Mouse (Mus musculus) lung, postnatal 10 days (tissue): ENCODE results near the gene Psmg1.
A peak's percentile ranks its signal among the peaks of the same experiment; 100 is the strongest.
"Not testable (repeated sequence)": the region's sequence is repeated elsewhere in the genome, so short reads cannot be mapped to it uniquely, and the experiment has no call there.

Experiments used
- DNase-seq: peaks from one replicate; pipeline ENCODE4 v3.0.0; 2021

Psmg1 gene

GRCm38 (mm10) chr16:95990462-95991121 is at the start of gene Psmg1:
TSS of gene Psmg1 (minus strand) at chr16:95990960.
- DNase-seq: peak; percentile 96

- no peak for DNase-seq
These were observed 48.8 kb upstream of the Psmg1 start for GRCm38 (mm10) chr16:96039538-96039937.

GRCm38 (mm10) chr16:96034473-96034872 is 43.7 kb upstream of the Psmg1 start:
- no peak for DNase-seq

GRCm38 (mm10) chr16:96032368-96033043 is 41.7 kb upstream of the Psmg1 start:
- no peak for DNase-seq

GRCm38 (mm10) chr16:96030476-96031102 is 39.8 kb upstream of the Psmg1 start:
- DNase-seq: peak; percentile 23

GRCm38 (mm10) chr16:96026256-96026655 is 35.5 kb upstream of the Psmg1 start:
- DNase-seq: no peak

GRCm38 (mm10) chr16:96025244-96025643 is 34.5 kb upstream of the Psmg1 start:
- DNase-seq: no peak

- DNase-seq: no peak
These were observed 30.3 kb upstream of the Psmg1 start for GRCm38 (mm10) chr16:96021045-96021444.

GRCm38 (mm10) chr16:96009124-96009523 is 18.4 kb upstream of the Psmg1 start:
- not testable (repeated sequence) for DNase-seq

GRCm38 (mm10) chr16:96004278-96004677 is 13.5 kb upstream of the Psmg1 start:
- not testable (repeated sequence) for DNase-seq

DNA sequence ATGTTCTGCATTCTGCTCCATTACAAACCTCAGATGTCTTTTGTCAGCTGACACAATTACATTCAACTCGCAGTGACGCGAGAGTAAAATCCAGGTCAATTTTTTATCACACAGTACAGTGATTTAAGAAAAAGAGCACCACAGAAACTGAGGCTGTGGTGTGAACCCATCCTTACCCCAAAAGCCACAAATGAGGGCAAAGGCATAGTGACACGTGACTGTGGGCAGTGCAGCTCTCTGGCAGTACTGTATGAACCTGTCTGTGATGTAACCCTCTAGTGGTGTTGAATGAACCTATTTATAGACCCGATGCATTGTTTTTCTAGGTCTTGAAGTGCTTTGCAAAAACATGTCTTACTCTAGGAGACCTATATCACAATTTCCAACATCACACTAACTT is 8.5 kb upstream of the Psmg1 start:
- DNase-seq: no peak

- no peak for DNase-seq
These were observed 5.4 kb upstream of the Psmg1 start for GRCm38 (mm10) chr16:95996156-95996555.

GRCm38 (mm10) chr16:95994576-95994975 is 3.8 kb upstream of the Psmg1 start:
- not testable (repeated sequence) for DNase-seq

GRCm38 (mm10) chr16:95992596-95992995 is 1.8 kb upstream of the Psmg1 start:
- no peak for DNase-seq

DNA sequence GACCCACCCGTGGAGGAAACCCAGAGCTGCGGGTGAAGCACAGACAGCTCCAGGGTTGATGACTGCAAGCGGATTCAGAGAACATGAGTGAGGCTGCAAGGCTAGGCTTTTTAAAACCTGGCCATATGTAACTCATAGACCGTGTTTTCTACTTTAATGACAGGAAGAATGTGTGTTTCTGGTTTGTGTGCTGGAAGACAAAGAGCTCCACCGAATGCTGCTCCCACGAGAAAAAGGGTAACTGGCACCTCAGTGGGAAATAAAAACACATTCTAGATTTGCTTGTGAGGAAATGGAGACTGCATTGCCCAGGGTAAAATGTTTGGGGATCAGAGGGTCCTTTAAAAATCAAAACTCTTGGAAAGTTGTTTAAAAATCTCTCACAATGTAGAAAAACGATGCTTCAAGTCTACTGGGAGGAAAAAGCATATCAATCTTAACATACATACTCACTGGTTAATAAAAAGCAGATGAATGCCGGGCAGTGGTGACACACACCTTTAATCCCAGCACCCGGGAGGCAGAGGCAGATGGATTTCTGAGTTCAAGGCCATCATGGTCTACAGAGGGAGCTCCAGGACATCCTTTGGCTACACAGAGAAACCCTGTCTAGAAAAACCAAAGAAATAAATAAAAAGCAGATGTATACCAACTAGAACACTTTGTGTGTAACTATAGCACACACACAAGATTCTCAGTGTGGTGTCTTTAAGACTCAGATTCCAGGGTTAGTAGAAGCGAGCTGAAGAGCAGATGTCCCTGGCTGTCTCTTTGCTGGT is 551 bp upstream of the Psmg1 start:
- DNase-seq: no peak

DNA sequence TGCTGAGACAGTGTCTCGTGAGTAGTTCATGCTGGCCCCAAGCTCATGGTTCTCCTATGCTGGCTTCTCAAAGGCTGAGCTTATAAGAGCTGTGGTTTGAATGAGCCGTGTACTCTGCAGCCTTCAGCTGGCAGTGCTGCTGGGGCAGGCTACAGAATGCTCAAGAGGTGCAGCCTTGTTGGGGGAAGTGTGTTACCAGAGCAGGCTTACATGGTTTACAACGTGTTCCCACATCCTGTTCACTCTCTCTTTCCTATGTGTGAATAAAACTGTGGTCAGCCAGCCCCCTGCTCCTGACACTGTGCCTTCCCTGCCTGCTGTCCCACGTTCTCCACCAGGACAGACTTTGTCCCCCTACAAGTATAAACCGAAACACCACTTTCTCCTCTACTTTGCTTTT is 5.8 kb downstream of the Psmg1 start:
- DNase-seq: no peak

GRCm38 (mm10) chr16:95983601-95984000 is 7.2 kb downstream of the Psmg1 start:
- no peak for DNase-seq

DNA sequence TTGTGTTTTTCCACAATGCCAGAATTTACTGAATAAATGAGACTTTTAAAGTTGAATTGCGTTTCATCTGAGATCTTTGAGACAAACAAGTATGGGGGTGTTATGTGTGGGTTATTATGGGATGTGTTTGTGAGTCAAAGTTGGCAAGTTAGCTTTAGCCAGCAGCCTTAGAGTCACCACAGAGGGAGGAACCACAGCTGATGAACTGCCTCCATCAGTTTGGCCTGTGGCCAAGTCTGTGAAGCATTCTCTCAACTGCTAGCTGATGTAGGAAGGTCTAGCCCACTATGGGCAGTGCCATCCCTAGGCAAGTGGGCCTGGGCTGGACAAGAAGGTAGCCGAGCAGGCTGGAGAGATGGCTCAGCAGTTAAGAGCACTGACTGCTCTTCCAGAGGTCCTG is 19.9 kb downstream of the Psmg1 start:
- DNase-seq: no peak

- no peak for DNase-seq
These were observed 23.3 kb downstream of the Psmg1 start for GRCm38 (mm10) chr16:95967455-95967854.

GRCm38 (mm10) chr16:95964427-95965023 is 26.2 kb downstream of the Psmg1 start:
- peak; percentile 72 for DNase-seq

GRCm38 (mm10) chr16:95961484-95961883 is 29.3 kb downstream of the Psmg1 start:
- not testable (repeated sequence) for DNase-seq

GRCm38 (mm10) chr16:95960689-95961088 is 30.1 kb downstream of the Psmg1 start:
- DNase-seq: not testable (repeated sequence)

GRCm38 (mm10) chr16:95958080-95958479 is 32.7 kb downstream of the Psmg1 start:
- DNase-seq: no peak
